Mouse (Mus musculus) retina, postnatal 1 day (tissue): ENCODE results near the gene Sin3b.

Source experiments
- DNase-seq: peaks from one replicate; pipeline ENCODE4 v3.0.0-alpha.2; 2012

The Sin3b gene

DNA sequence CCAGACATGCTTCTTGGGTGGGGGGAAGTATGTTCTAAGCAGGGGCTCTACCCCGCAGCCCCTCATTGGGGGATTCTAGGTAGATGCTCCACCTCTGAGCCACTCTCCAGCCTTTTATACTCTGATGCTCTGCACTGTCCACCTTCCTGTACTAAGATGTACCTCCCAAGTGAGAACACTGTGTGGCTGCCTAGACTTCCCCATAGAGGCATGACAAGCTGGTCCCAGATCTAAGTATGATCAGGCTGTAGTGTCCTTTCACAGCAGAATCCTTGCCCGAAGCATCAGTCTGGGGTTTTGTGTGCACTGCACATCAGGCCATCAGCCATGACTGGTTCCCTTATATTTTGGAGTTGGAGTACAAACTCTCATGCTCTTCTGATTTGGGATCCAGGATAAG lies 32.9 kb downstream of the Sin3b start:
- no peak for DNase-seq

DNA sequence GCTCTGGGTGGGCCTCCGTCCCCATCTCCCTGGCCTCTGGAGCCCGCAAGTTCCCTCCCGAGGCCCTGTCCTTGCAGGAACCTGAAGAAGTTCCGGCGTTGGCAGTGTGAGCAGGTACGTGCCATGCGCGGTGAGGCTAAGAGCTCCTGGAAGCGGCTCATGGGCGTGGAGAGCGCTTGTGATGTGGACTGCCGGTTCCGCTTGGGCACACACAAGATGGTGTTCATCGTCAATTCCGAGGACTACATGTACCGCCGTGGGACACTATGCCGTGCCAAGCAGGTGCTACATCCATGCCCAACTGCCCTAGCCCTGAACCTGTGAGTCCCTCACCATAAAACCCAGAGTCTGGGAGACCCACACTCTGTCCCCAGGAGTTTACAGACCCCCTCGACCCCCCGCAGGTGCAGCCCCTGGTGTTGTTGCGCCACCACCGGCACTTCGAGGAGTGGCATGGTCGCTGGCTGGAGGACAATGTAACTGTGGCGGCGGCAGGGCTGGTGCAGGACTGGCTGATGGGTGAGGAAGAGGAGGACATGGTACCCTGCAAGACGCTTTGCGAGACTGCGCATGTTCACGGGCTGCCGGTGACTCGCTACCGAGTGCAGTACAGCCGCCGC lies 33.8 kb downstream of the Sin3b start:
- no peak for DNase-seq

DNA sequence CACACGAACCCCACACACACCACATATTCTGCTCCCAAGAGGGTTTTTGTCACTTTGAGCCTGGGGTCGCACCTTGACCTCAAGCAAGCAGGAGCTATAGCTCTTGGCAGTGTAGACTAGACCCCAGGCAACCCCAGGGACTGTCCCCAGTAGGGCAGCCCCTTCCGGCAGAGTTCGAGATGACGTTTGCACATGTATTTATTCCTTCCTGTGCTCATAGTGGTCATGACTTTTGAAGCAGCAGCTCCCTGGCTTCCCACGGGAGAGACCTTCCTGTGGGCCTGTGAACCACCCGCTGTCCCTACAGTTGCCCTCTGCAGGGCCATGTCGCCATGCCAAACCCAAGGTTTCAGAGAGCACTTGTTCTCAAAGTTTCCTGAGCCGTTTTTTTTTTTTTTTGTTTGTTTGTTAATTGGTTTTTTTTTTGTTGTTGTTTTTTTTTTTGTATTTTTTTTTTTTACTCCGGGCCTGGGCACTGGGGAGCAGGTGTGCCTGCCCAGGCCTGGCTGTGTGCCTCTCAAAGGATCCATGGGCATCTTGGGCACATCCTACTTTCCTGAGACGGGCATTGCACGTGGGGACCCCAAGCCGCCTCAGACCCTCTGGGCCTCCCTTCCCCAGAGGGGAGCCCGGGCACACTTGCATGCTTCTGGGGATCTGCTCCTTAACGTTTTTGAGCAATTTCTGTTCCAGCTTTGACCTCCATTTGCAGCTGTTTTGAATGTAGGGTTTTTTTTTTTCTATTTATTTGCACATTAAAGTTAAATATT lies 34.5 kb downstream of the Sin3b start:
- DNase-seq, result no peak

DNA sequence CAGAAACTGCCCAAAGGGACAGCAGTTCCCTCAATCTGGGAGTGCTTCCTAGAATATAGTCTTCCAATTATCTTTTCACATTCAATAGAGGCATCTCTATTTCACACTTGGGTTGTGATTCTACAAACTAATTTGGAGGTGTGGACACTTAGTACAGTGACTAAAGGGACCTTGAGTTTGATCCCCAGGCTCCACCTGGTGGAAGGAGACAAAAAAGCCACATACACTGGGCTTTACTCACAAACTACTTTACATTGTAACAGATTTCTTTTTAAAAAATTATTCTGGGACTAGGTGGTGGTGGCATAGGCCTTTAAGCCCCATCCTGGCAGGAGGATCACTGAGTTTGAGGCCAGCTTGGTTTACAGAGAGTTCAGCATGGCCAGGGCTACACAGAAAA lies 35.2 kb downstream of the Sin3b start:
- no peak for DNase-seq

DNA sequence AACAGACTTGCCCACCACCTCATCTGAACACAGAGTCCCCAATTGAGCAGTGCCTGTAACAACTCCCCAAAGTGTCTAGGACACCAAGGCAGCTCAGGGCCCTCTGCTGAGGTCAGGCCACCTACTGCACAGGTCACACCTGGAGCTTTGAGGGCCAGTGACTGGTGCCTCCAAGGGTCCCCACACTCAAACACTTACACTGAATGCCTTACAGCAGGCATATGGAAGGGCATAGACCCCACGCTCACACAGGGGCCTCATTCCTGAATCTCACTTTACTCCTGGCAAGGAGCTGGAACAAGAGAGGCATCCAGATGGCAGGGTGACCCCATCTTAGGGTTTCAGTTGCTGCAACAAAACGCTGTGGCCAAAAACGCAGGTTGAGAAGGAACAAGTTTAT lies 37.1 kb downstream of the Sin3b start:
- no peak for DNase-seq

DNA sequence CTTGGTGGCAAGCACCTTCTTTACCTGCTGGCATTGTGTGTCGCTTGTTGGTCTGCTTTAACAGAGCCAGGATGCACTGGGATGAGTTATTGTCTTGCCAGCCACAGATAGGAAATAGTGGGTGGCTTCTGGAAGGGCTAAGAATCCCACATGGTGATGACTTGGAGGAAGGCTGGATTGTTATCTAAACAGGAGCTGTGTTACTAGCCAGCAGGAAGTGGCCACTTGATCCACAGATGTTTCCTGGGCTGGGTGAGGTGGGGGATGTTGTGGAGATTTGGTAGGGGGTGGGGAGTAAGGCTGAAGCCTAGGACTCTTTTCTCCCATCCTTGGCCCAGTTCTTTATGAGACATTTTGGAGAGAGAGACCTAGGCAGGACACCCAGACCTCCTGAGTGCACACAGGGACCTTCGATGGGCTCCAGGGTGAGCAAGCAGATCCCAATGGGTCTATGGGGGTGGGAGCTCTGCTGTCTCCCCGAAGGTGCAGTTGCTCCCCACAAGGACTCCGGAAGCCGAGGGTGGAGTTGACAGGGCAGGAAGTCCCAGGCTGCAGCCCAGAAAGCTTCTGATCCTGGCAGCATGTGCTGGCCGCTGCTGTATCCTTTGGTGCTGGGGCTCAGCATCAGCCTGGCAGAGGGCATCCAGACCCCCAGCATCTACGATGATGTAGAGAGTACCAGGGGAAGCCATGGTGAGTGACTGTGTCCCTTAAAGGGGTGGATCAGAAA lies 38.4 kb downstream of the Sin3b start, which contains the start of gene F2rl3:
Gene F2rl3 (plus strand): TSS at position 559 of the 730 bp plus-strand sequence.
- no peak for DNase-seq

DNA sequence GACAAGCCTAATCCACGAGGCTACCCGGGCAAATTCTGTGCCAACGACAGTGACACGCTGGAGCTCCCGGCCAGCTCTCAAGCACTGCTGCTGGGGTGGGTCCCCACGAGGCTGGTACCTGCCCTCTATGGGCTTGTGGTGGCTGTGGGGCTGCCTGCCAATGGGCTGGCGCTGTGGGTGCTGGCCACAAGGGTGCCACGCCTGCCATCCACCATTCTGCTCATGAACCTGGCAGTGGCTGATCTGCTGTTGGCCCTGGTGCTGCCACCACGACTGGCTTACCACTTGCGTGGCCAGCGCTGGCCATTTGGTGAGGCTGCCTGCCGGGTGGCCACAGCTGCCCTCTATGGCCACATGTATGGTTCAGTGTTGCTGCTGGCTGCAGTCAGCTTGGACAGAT lies 39.2 kb downstream of the Sin3b start:
- no peak for DNase-seq

DNA sequence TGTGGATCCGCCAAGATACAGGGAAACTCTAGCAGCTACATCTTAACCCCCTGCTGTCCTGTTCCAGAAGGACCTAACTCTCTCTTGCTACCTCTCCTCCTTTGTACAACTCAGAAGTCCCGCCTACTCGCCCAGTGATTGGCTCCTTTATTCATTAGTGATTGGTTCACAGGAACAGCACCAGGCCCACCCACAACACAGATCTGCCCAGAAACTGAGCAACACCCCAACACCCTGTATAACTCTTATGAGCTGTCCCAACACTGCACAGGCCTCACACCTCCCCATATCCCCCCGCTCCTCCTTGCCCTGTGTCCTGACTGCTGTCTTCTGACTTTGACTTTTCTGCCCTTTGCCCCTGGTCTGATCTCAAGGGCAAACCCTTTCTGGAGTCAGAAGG lies 42.6 kb downstream of the Sin3b start:
- DNase-seq, result no peak

DNA sequence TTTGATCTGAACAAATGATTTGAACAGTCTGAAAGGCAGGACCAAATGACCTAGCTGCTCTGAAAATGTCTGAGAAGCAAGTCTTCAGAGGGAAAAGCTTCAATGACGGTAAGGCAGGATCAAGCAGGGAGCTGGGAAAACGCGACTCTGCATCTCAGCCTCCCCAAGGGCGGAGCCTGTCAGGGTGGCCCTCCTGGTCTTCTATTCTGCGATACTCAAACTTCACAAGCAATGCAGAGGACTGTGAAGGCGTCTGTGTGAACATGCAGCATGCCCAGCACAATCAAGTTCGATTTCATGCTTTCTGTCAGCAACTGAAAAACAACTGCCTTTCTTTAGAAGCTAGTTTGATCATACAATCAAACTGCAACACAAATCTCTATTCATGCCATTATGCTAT lies 43.7 kb downstream of the Sin3b start:
- DNase-seq, result no peak

DNA sequence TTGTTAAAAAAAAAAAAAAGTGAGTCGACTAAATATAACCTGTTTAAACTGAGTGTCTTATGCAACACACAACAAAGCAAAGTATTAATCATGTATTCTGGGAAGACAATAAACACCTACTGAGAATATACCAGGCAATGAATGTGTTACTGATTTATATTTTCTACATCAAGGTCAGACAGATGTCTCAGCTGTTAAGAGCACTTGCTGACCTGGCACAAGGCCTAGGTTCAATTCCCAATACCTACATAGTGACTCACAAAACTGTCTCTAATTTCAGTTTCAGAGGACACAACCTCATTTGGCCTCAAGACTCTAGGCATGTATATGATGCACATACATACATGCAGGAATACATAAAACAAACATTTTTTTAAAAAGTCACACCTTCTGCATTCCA lies 54.7 kb downstream of the Sin3b start:
- DNase-seq, result no peak

DNA sequence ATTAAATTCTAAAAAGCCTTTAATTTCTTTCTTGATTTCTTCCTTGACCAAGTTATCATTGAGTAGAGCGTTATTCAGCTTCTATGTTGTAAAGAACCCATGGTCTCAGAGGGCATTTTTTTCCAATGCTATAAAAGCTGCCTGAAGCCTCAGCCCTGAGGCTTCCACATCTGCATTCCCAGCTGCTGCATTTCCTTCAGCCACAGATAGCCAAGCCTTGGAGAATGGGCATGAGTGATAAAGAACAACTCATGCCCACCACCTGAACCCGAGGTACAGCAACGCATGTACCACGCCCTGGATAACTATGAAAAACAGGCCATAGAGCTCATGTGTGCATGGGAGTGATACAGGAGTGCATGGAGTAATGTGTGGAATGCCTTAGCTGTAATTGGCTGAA lies 57.6 kb downstream of the Sin3b start:
- no peak for DNase-seq

DNA sequence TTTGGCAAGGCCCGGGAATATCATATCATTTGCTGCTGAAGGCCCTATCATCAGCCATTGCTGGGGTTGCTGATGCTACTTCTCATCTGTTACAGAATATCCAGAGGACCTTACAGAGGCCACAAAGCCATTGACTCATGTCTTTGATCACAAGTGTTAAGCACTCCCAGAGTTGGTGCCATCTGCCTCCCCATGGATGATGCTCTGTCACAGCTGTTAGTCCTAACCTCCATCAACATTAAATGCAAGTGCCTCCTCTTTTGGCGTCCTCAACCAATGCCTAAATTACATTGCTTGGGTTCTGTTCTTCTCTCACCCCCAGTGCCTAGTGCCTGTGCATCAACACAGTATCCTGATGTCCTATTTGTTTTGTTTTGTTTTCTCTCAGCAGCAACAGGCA lies 78.5 kb downstream of the Sin3b start:
- no peak for DNase-seq
